Mouse (Mus musculus) brain, embryonic 18.5 days (tissue): Measurements from ENCODE around the gene Tbca.

ENCODE experiments used
- DNase-seq: peaks from one replicate; pipeline ENCODE4 v3.0.0-alpha.2; 2012; ENCODE audit warnings: low read depth, low spot score

Gene Tbca

GRCm38 (mm10) chr13:94877991-94878745, 89.5 kb downstream of the Tbca start:
- no peak for DNase-seq

- no peak for DNase-seq
Observed at GRCm38 (mm10) chr13:94881201-94881600, 92.5 kb downstream of the Tbca start.

DNA sequence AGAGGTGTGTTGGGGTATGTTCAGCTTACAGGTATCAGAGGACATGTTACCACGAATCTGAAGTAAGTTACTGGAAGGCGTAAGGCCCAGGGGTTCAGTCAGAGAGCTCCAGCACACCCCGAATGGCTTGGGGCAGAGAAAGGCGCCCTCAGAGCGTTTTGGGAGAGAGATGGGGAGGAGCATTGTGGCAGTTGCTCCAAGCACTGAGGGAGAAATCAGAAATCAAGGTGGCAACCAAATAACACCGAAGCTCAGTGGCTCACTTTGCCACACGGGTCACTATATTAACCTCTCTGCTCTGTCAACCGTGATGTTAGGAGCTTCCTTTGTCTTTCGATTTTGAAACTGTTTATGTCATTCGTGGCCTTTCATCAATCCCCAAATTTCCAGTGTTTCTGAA, 93.5 kb downstream of the Tbca start:
- DNase-seq: no peak

DNA sequence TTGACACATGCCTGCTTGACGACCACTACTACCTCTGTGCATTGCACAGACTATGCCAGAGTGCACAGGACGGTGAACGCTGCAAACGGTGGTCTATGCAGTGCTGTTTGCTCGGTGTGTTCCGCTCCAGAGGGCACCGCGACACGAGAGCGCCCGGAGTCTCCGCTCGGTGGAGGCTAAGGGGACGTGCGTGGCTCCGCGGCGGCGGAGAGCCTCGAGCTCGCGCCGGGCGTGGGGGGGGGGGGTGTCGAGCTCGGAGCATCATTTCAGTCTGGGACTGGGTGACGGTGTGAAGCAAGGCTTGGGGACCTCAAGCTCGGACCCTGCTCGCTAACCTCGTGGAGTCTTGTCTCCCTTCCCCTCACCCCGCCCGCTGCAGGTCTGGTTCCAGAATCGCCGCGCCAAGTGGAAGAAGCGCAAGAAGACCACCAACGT, 94.0 kb downstream of the Tbca start:
- DNase-seq: no peak

GRCm38 (mm10) chr13:94883163-94883965, 94.7 kb downstream of the Tbca start:
- no peak for DNase-seq

DNA sequence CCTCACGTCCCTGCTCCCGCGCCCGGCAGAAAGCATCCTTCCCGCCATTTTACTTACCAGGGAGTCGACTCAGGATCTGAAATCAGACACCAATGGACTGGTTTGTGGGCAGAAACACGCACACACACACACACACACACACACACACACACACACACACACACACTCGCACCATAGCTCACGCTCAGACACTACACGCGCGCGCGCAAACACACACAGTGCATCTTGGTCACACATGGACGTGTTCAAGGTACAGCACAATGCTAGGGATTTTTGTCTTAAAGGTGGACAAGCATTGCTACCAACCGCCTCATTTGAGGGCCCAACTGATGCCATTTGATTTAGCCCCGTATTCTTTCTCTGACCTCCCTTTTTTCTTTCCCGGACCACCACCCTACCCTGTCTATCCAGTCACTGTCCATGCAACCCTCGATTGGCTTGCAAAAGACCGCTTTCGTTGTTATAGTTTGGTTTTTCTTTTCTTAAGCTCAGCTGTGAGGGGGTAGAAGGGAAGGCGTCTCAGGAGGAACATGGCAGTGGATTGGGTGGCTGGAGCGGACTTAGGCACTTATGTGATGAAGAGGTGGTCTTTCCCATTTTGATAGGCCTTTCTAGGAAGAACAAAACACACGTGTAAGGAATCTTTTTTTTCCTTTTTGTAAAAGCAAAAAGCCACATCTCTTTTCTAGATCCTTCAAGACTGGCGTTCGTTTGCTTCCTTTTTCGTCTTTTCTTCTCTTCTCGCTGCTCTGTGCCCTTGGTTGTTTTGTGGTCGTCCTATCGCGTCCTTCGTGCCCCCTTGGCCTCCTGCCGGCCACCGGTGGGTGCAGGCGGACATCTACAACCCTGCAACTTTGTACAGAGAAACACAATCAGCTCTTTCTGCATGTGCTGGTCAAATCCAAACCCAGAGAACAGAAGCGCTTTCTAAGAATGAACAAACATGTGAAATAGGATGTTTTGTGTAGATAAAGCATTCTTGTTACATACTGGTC, 95.6 kb downstream of the Tbca start:
- no peak for DNase-seq

GRCm38 (mm10) chr13:94885291-94886235, 96.9 kb downstream of the Tbca start:
- no peak for DNase-seq
